Mouse (Mus musculus) regulatory T cell (primary cell): ENCODE data around the gene Opa3.

ENCODE experiments used
- in situ Hi-C: fragments of 300-600 bp; cut with MboI, MseI; formaldehyde crosslinking; loops from one replicate; pipeline ENCODE4 v1.15.1; 2025; ENCODE audit warnings: high pct_unique_total_duplicates

Opa3 gene

DNA sequence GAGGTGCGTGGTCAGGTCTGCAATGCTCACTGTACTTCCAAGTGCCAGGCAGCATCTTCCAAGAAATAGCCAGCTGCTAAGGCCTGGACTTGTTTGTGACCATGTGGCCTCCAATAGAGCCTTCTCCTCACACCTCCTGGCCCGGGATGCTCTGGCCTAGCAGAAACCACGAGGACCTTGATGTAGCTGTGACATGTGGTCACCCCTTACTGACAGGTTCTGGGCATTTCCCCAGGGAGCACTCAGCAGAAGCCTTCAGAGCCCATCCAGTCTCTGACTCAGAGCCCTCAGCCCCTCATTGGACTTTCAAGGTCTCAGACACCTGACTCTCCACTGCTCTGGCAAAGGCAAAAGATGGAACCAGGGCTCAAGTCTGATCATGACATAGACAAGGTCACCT lies 16.9 kb downstream of the Opa3 start:
- in situ Hi-C loops, result no loop called here

GRCm38 (mm10) chr7:19246855-19247254 lies 18.7 kb downstream of the Opa3 start:
- in situ Hi-C loops, result no loop called here

- in situ Hi-C loops, result no loop called here
These were observed 19.4 kb downstream of the Opa3 start for GRCm38 (mm10) chr7:19247511-19247910.

GRCm38 (mm10) chr7:19252078-19252477 lies 23.9 kb downstream of the Opa3 start:
- in situ Hi-C loops, result no loop called here

DNA sequence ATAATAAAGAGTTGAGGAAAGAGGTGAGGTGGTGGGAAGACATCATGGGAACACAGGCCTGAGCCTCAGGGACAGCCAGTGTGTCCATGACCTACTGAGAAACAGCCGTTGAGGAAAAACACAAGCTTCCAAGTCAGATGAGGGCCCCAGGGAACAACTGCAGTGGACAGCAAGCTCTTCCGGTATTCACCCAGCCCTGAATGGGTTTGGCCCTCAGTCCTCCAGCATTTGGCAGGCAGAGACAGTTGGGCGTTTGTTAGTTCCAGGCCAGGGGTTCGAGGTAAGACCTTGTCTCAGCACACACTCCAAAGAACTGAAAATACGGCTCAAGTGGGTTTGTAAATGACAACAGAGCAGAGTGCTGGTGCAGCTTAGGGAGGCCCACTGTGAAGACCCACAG lies 25.3 kb downstream of the Opa3 start:
- in situ Hi-C loops, result no loop called here

GRCm38 (mm10) chr7:19255395-19255794 lies 27.3 kb downstream of the Opa3 start:
- in situ Hi-C loops, result no loop called here

DNA sequence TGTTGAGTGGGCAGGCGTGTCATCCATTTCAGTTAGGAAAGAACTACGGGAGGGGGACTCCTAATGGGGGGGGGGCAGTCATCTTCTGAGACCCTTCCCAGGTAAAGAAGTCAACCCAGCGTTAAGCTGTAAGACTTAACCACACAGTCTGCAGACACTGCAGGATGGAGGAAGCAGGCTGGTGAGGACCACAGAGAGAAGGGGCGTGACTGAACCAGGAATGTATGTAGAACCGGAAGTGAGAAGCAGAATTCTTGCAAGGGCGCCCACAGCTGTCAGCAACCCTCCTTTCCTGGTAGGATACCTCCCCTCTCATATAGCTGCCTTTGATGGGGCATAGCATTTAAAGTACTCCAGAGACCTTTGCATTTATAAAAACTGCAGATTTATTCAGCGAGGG lies 28.4 kb downstream of the Opa3 start:
- in situ Hi-C loops, result no loop called here

DNA sequence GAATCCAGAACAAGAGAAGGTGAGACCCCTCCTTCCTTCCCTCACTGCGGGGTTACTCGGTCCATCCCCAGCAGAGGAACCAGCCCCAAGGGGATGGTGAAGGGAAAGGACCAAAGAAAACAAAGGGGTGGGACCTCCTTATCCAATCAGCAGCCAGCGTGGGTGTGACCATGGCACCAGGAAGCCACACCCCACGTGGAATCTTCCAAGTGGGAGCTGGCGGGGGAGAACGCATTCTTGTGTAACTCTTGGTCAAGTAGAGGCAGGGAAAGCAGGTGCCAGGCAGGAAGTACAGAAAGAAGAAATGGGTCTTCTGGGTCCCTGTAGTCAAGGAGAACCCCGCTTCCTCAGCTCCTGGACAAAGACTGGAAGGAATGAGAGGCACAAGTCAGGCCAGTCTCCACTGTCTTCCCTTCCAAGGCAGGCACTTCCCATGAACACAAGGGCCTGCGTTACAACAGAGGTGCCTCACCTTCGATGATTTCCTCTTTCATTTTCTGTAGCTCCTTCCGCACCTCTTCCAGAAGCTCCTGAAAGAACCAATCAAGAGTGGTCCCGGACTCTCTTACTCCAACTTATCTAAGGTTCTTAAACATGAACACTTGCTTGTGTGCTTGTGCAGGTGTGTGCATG lies 29.4 kb downstream of the Opa3 start:
- in situ Hi-C loops, result no loop called here

- in situ Hi-C loops, result no loop called here
These were observed 30.2 kb downstream of the Opa3 start for GRCm38 (mm10) chr7:19258336-19258735.

DNA sequence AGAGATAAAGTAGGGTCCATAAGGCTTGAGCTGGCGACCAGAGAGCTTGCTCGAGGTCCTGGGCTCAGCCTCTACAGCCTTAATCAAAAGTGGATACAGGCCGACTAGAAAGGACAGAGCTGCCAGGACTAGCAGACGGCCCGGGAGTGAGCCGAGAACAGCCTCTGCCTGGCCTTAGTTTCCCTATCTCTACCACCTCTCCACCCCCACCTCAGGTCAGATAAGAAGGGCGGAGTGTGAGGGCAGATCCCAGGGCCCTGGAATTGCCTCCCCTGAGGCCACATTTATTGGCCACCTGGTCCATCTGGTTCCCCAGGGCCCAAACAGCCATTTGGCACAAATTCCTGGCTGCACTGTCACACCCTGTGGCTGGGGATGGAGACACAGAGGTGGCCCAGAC lies 37.0 kb downstream of the Opa3 start:
- in situ Hi-C loops, result no loop called here

DNA sequence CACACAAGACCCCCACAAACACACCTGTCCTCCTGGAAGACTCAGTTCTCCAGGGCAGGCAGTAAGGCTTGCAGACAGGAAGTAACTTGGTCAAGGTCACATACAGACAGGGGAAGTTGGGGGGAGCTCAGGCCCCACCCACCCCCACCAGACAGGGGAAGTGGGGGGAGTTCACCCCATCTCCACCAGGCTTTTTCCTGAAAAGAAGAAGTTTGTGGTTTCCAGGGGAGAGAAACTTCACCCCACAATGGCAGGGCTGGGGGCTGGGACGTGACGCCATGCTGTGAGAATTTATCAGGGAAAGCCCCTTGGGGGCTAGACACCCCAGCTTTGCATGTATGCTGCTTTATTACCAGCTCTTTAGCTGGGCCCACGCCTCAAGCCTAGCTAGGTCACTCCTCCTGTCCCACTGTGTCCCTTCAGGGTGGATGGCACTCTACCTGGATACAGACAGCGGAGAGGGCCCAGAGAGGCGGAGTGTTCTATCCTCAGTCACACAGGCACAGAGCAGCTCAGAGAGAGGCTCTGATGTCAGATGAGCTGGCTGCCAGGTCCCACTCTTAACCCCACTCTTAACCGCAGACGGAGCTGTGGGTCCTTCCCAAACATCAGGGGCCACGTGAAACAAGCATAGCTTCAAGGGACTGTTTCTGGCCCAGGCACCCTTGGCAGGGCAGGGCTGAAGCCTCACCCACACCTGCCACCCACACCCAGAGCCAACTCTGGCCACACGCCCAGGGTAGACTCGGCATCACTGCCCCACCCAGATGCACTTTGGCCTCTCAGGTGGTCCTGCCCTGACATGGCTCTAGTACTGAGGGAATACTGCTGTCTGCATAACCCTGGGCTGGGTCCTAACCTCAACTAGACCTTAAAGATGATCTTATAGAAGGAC lies 38.0 kb downstream of the Opa3 start:
- in situ Hi-C loops, result no loop called here

- in situ Hi-C loops, result no loop called here
These were observed 38.9 kb downstream of the Opa3 start for GRCm38 (mm10) chr7:19267051-19267450.

GRCm38 (mm10) chr7:19268993-19269681 lies 41.0 kb downstream of the Opa3 start:
- in situ Hi-C loops, result no loop called here

GRCm38 (mm10) chr7:19269721-19270441 lies 41.7 kb downstream of the Opa3 start:
- in situ Hi-C loops, result no loop called here

- in situ Hi-C loops, result no loop called here
These were observed 42.5 kb downstream of the Opa3 start for GRCm38 (mm10) chr7:19270509-19271237.

DNA sequence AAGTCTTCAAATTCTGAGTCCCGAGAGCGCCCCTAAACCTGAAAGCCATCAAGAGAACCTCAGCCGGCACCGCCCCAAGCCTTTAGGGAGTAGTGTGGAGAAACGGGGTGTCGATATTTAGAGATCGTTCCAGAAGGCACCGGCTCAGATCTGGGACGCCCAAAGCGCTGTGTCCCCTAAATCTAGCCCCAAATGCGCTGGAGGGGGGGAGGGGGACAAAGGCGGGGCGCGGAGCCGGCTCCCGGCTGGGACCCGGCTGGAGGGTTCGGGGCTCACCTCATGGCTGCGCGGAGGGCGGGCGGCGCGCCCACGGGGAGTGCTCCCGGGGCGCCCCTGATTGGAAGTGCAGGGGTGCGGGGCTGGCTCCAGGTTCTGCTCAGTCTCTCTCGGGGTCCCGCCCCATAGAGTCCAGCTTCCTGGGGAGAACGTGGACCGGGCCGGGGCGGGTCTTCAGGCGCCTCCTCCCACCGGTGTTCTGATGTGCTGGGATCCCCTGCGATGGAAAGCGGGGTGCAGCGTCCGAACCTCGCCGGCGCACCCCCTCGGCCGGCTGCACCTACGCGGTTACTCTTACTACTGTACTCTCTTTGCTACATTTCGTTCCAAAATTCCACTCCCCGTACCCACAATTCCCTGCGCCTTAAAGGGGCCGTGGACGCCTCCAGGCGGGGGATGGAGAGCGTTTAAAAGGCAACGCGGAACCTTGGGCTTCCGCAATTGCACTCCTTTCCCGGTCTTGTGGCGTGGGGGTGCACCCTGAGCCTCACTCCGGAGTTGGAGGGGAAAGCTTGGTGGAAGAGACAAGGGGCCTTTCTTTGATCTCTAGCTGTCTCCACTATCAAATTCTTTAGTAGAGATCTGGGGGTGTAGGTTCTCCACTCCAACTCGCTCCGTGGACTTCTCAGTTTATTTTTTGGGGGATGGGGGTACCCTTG lies 43.4 kb downstream of the Opa3 start, which contains the start of gene Vasp:
Gene Vasp (minus strand): TSS at position 580 of the 935 bp plus-strand sequence.
- in situ Hi-C loops, result no loop called here

- in situ Hi-C loops, result no loop called here
These were observed 44.1 kb downstream of the Opa3 start for GRCm38 (mm10) chr7:19272173-19272764.

DNA sequence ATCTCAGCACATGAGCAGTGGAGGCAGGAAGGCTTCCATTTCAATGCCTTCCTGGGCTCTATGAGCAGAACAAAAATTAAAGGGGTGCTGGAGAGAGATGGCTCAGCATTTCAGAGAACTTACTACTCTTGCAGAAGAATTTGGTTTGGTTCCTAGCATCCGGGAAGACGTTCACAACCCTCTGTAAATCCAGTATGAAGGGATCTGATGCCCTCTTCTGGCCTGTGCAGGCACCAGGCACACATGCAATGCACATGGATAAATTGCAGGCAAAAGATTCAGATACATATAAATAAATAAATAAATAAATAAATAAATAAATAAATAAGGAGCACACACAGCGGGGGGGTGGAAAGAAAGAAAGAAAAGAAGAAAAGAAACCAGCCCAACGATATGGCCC lies 48.1 kb downstream of the Opa3 start:
- in situ Hi-C loops, result no loop called here

DNA sequence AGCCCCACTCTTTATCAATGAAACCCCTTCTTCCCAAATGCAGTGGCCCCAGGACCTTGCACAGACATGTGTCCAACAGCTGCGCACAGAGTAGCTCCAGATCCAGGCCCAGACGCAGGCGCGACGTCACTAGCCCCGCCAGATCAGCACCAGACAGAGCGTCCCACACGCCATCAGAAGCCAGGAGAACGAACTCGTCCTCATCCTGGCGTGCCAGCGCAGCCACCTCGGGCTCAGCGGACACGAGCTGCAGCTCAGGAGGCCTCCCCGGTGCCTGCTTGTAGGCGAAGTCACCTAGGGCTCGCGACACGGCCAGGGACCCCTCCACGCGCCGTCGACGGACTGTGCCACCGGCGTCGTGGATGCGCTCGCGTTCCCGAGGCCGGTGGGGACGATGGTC lies 50.9 kb downstream of the Opa3 start:
- in situ Hi-C loops, result no loop called here
